Mouse (Mus musculus): Measurements from ENCODE around the gene Ndufb5. TPM values are rescaled to one million over a fixed set of nuclear protein-coding genes. Genes with fewer than 3 reads are reported as not detected.
"Not testable (repeated sequence)": the region's sequence is repeated elsewhere in the genome, so short reads cannot be mapped to it uniquely, and the experiment has no call there.

The Ndufb5 gene
- polyA plus RNA-seq, 1 experiment from 2014 or later = 276 TPM

GRCm38 (mm10) chr3:32738549-32738948 lies 1.8 kb downstream of the Ndufb5 start:
- 93% methylated on average over 5 of the region's 5 CpGs for WGBS
- Histone ChIP-seq H3K4me1 (peaks cover 12% of the 10 kb centered on the region), H3K36me3 (peaks cover 18% of the 10 kb centered on the region), H3K9ac (no peak overlapping the region), H3K27me3 (no peaks in the 10 kb centered on the region), H3K27ac (no peak overlapping the region), H3K9me3 (no peaks in the 10 kb centered on the region), H3K4me3 (0 out of 2 replicates have a peak overlapping the region, but pooled peaks have one; percentile 82), H3K4me2 (no peak overlapping the region)
- no peak for ATAC-seq (ENCODE audit: insufficient number of reproducible peaks, low FRiP score, low TSS enrichment, low read depth)

GRCm38 (mm10) chr3:32742276-32742780 lies 5.5 kb downstream of the Ndufb5 start:
- Histone ChIP-seq H3K9me3 (no peaks in the 10 kb centered on the region), H3K4me1 (peaks cover 12% of the 10 kb centered on the region), H3K9ac (no peak overlapping the region), H3K27ac (no peak overlapping the region), H3K36me3 (peaks cover 35% of the 10 kb centered on the region), H3K4me2 (no peak overlapping the region), H3K27me3 (no peaks in the 10 kb centered on the region), H3K4me3 (no peak overlapping the region)
- ATAC-seq (ENCODE audit: insufficient number of reproducible peaks, low FRiP score, low TSS enrichment, low read depth) = no peak
- 78% methylated on average over 2 of the region's 2 CpGs for WGBS

- 93% methylated on average over 6 of the region's 6 CpGs for WGBS
- H3K27me3 ChIP-seq = no peaks in the 10 kb centered on the region
- no peak overlapping the region for H3K9ac ChIP-seq
- H3K4me2 ChIP-seq = no peak overlapping the region
- no peak overlapping the region for H3K27ac ChIP-seq
- no peaks in the 10 kb centered on the region for H3K9me3 ChIP-seq
- no peak for ATAC-seq (ENCODE audit: insufficient number of reproducible peaks, low FRiP score, low TSS enrichment, low read depth)
- H3K4me3 ChIP-seq = no peak overlapping the region
- peaks cover 56% of the 10 kb centered on the region for H3K36me3 ChIP-seq
- H3K4me1 ChIP-seq = no peaks in the 10 kb centered on the region
Observed at GRCm38 (mm10) chr3:32745001-32745400, 8.2 kb downstream of the Ndufb5 start.

- not testable (repeated sequence) for H3K9me3 ChIP-seq; H3K27ac ChIP-seq; H3K9ac ChIP-seq; ATAC-seq (ENCODE audit: insufficient number of reproducible peaks, low FRiP score, low TSS enrichment, low read depth); H3K4me1 ChIP-seq; H3K27me3 ChIP-seq; H3K4me3 ChIP-seq; H3K4me2 ChIP-seq
- peaks cover 60% of the 10 kb centered on the region for H3K36me3 ChIP-seq
Observed at GRCm38 (mm10) chr3:32745426-32745825, 8.6 kb downstream of the Ndufb5 start.

GRCm38 (mm10) chr3:32748384-32748783 lies 11.6 kb downstream of the Ndufb5 start:
- WGBS = 85% methylated on average over 9 of the region's 9 CpGs
- H3K4me3 ChIP-seq = no peak overlapping the region

GRCm38 (mm10) chr3:32749820-32750579 lies 13.2 kb downstream of the Ndufb5 start:
- H3K4me3 ChIP-seq = no peak overlapping the region
- H3K9ac ChIP-seq = no peak overlapping the region
- 93% methylated on average over 4 of the region's 4 CpGs for WGBS
- no peaks in the 10 kb centered on the region for H3K9me3 ChIP-seq
- H3K36me3 ChIP-seq = peaks cover 73% of the 10 kb centered on the region
- ATAC-seq (ENCODE audit: insufficient number of reproducible peaks, low FRiP score, low TSS enrichment, low read depth) = no peak
- H3K27me3 ChIP-seq = no peaks in the 10 kb centered on the region
- H3K27ac ChIP-seq = no peak overlapping the region
- no peaks in the 10 kb centered on the region for H3K4me1 ChIP-seq
- H3K4me2 ChIP-seq = no peak overlapping the region

More at GRCm38 (mm10) chr3:32748384-32748783, 11.6 kb downstream of the Ndufb5 start:
- Histone ChIP-seq H3K27me3 (no peaks in the 10 kb centered on the region), H3K9me3 (no peaks in the 10 kb centered on the region), H3K9ac (no peak overlapping the region), H3K4me2 (no peak overlapping the region), H3K4me1 (no peaks in the 10 kb centered on the region), H3K27ac (no peak overlapping the region), H3K36me3 (peaks cover 71% of the 10 kb centered on the region)
- no peak for ATAC-seq (ENCODE audit: insufficient number of reproducible peaks, low FRiP score, low TSS enrichment, low read depth)

- peaks cover 42% of the 10 kb centered on the region for H3K36me3 ChIP-seq
Observed at GRCm38 (mm10) chr3:32754384-32754915, 17.7 kb downstream of the Ndufb5 start.

GRCm38 (mm10) chr3:32759212-32759611 lies 22.4 kb downstream of the Ndufb5 start:
- no peak for ATAC-seq (ENCODE audit: insufficient number of reproducible peaks, low FRiP score, low TSS enrichment, low read depth)
- no peak overlapping the region for H3K9ac ChIP-seq
- WGBS = 66% methylated on average over 5 of the region's 5 CpGs

More at GRCm38 (mm10) chr3:32754384-32754915, 17.7 kb downstream of the Ndufb5 start:
- H3K9ac ChIP-seq = no peak overlapping the region
- no peaks in the 10 kb centered on the region for H3K27me3 ChIP-seq
- no peaks in the 10 kb centered on the region for H3K4me1 ChIP-seq
- H3K4me2 ChIP-seq = no peak overlapping the region
- ATAC-seq (ENCODE audit: insufficient number of reproducible peaks, low FRiP score, low TSS enrichment, low read depth) = no peak
- 86% methylated on average over 3 of the region's 3 CpGs for WGBS
- no peak overlapping the region for H3K4me3 ChIP-seq
- H3K27ac ChIP-seq = no peak overlapping the region
- H3K9me3 ChIP-seq = no peaks in the 10 kb centered on the region

GRCm38 (mm10) chr3:32762962-32763361 lies 26.2 kb downstream of the Ndufb5 start:
- H3K9me3 ChIP-seq = no peaks in the 10 kb centered on the region
- ATAC-seq (ENCODE audit: insufficient number of reproducible peaks, low FRiP score, low TSS enrichment, low read depth) = no peak
- 58% methylated on average over 8 of the region's 8 CpGs for WGBS

More at GRCm38 (mm10) chr3:32759212-32759611, 22.4 kb downstream of the Ndufb5 start:
- Histone ChIP-seq H3K36me3 (no peaks in the 10 kb centered on the region), H3K9me3 (no peaks in the 10 kb centered on the region), H3K4me2 (no peak overlapping the region), H3K4me3 (no peak overlapping the region), H3K27me3 (no peaks in the 10 kb centered on the region), H3K27ac (no peak overlapping the region), H3K4me1 (no peaks in the 10 kb centered on the region)

GRCm38 (mm10) chr3:32763902-32764301 lies 27.1 kb downstream of the Ndufb5 start:
- no peaks in the 10 kb centered on the region for H3K27me3 ChIP-seq
- WGBS = 46% methylated on average over 7 of the region's 7 CpGs
- no peak for ATAC-seq (ENCODE audit: insufficient number of reproducible peaks, low FRiP score, low TSS enrichment, low read depth)

More at GRCm38 (mm10) chr3:32762962-32763361, 26.2 kb downstream of the Ndufb5 start:
- H3K4me2 ChIP-seq = no peak overlapping the region
- no peak overlapping the region for H3K27ac ChIP-seq
- no peaks in the 10 kb centered on the region for H3K27me3 ChIP-seq
- no peaks in the 10 kb centered on the region for H3K4me1 ChIP-seq
- no peak overlapping the region for H3K4me3 ChIP-seq
- H3K36me3 ChIP-seq = no peaks in the 10 kb centered on the region
- H3K9ac ChIP-seq = no peak overlapping the region

GRCm38 (mm10) chr3:32770781-32771180 lies 34.0 kb downstream of the Ndufb5 start:
- ATAC-seq (ENCODE audit: insufficient number of reproducible peaks, low FRiP score, low TSS enrichment, low read depth) = no peak
- Histone ChIP-seq H3K9ac (no peak overlapping the region), H3K4me3 (no peak overlapping the region), H3K4me2 (no peak overlapping the region), H3K4me1 (no peaks in the 10 kb centered on the region), H3K36me3 (no peaks in the 10 kb centered on the region), H3K9me3 (no peaks in the 10 kb centered on the region), H3K27me3 (no peaks in the 10 kb centered on the region), H3K27ac (no peak overlapping the region)
- WGBS = 72% methylated on average over 2 of the region's 2 CpGs

More at GRCm38 (mm10) chr3:32763902-32764301, 27.1 kb downstream of the Ndufb5 start:
- Histone ChIP-seq H3K9me3 (no peaks in the 10 kb centered on the region), H3K4me1 (no peaks in the 10 kb centered on the region), H3K36me3 (no peaks in the 10 kb centered on the region), H3K9ac (no peak overlapping the region), H3K27ac (no peak overlapping the region), H3K4me3 (no peak overlapping the region), H3K4me2 (no peak overlapping the region)
